Mouse (Mus musculus) left cerebral cortex, postnatal 4 days (tissue): ENCODE data around the gene Ctso. TPM values are rescaled to one million over a fixed set of nuclear protein-coding genes. Genes with fewer than 3 reads are reported as not detected.

ENCODE experiments used
- DNase-seq: peaks from one replicate; pipeline ENCODE4 v3.0.0-alpha.2; 2022
- intact Hi-C: fragments of 180-260 bp; cut with DNase I; formaldehyde crosslinking; loops from one replicate; pipeline ENCODE4 v1.15.1; 2025
- total RNA-seq, 2 experiments: library from RNA; stranded (reverse); gene quantifications; 2 replicates each; pipeline ENCODE4 v1.2.3; 2021

The Ctso gene
- total RNA-seq, 2 experiments from 2014 or later = 6.4 to 7.6 TPM

DNA sequence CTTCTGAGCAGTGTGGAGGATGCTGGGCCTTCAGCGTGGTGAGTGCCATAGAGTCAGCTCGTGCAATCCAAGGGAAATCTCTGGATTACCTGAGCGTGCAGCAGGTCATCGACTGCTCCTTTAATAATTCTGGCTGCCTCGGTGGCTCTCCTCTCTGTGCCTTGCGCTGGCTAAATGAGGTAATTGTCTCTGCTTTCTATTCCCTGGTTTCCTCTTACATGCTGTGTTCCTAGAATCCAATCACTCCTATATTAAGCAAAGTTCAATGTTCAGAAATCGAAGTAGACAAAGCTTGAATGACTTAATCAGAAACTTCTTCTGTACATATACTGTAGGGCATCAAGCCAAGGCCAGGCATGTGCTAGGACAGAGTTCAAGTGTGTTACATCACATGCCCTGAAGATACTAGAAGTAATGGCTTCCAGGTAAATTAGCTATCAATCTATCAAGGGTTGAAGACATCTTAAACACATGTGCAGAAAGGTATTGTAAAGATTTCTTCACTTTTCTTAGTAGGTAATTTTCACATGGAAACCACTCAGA lies 12.5 kb downstream of the Ctso start:
- intact Hi-C loops = no loop called here
- DNase-seq = no peak

GRCm38 (mm10) chr3:81949048-81949447 lies 16.6 kb downstream of the Ctso start:
- intact Hi-C loops = no loop called here
- no peak for DNase-seq

DNA sequence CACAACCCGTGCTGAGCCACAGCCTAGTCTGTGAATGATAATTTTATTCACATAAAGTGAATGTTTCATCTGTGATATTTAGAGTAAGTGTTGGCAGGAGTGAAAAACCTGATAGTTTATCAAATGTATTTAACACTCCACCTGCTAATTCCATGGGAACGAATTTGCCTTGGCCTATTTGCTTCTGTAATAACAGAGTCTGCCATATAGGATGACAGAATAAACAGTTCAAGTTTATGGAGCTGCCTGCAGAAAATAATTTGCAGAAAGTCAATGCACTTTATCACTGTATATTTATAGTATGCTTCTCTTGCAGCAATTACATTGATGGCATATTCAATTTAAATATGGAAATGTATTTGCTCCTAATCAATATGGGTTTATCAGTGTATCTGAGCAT lies 19.4 kb downstream of the Ctso start:
- no peak for DNase-seq
- intact Hi-C loops = no loop called here

GRCm38 (mm10) chr3:81957484-81957883 lies 25.1 kb downstream of the Ctso start:
- intact Hi-C loops = no loop called here
- no peak for DNase-seq

GRCm38 (mm10) chr3:81961336-81961735 lies 28.9 kb downstream of the Ctso start:
- intact Hi-C loops = no loop called here
- DNase-seq = no peak

GRCm38 (mm10) chr3:81963768-81964167 lies 31.4 kb downstream of the Ctso start:
- no peak for DNase-seq
- intact Hi-C loops = no loop called here

- DNase-seq = no peak
- intact Hi-C loops = no loop called here
Observed at GRCm38 (mm10) chr3:81964596-81964995, 32.2 kb downstream of the Ctso start.

- intact Hi-C loops = no loop called here
- no peak for DNase-seq
Observed at GRCm38 (mm10) chr3:81975607-81976006, 43.2 kb downstream of the Ctso start.

DNA sequence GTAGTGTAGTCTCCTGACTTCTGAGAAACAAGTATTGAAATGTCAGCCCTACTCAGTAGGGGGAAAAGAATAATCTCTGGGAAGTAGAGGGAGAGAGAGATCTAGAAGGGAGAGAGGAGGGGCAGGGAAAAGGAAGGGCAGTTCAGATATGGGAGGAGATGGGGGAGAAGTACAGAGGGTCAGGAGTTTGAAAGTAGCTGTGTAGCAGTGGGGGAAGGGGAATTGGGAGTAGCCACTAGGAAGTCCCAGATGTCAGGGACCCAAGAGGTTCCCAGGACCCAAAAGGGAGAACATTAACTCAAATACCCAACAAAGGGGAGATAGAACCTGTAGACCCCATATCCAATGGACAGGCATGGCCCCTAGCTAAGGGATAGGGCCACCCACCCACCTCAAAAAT lies 43.7 kb downstream of the Ctso start, which contains the start of gene Tdo2:
TSS of gene Tdo2 (minus strand) at position 101 of the 400 bp plus-strand sequence.
- DNase-seq = no peak
- intact Hi-C loops = no loop called here

GRCm38 (mm10) chr3:81981576-81981975 lies 49.2 kb downstream of the Ctso start:
- intact Hi-C loops = no loop called here

GRCm38 (mm10) chr3:81981990-81982389 lies 49.6 kb downstream of the Ctso start, which contains the start of gene Asic5:
Asic5 (plus strand) TSS chr3:81982290.
- no peak for DNase-seq
- intact Hi-C loops = no loop called here

More at GRCm38 (mm10) chr3:81981576-81981975, 49.2 kb downstream of the Ctso start:
- no peak for DNase-seq

DNA sequence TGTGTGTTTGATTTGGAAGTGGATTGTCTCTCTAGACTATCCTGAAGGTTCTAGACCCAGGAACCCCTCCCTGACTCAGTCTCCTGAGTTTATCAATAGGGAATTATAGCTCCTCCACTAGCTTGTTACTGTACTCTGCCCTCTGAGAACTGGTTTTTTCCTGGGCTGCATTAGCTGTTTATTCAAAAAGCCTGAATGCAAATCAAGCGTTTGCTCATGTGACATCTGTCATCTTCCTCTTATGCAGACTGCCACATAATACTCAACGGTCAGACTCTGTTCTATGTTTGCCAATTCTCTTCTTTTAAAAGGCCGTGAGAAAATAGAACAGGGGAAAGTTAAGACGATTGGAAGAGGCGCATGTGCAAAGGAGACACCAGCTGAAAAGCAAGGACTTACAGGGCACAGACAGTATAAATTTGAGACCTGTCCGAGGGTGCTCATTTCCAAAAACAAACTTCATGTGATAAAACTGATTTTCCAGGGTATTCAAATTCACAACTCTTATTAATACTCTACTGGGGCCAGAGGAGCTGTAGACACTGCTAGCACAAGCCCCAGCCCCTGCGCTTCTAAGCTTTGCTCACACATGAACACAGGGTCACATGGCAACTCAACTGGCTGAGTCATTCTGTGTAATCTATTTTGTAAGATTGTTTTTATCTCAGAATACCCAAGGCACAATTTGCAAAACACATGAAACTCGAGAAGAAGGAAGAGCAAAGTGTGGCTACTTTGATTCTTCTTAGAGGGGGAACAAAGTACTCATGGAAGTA lies 50.9 kb downstream of the Ctso start:
- intact Hi-C loops = no loop called here
- no peak for DNase-seq

GRCm38 (mm10) chr3:81985100-81985499 lies 52.7 kb downstream of the Ctso start:
- DNase-seq = no peak
- intact Hi-C loops = no loop called here

DNA sequence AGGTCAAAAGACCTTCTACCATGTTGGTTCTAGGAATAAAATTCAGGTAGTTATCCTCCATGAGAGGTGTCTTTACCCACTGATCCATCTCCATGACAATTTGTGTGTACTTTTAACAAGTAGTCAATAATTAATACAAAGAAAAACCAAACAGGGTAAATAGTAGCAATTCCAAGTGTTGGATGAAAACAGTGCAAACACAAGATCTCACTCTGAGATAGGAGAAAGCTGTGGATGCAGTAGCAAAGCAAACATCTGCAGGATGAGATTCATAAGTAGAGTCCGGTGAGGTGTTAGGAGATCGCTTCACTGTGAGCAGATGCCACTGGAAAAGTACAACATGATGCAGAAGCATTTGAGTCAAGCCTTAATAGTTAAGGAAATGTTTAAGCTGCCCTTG lies 53.7 kb downstream of the Ctso start:
- intact Hi-C loops = no loop called here
- DNase-seq = no peak

DNA sequence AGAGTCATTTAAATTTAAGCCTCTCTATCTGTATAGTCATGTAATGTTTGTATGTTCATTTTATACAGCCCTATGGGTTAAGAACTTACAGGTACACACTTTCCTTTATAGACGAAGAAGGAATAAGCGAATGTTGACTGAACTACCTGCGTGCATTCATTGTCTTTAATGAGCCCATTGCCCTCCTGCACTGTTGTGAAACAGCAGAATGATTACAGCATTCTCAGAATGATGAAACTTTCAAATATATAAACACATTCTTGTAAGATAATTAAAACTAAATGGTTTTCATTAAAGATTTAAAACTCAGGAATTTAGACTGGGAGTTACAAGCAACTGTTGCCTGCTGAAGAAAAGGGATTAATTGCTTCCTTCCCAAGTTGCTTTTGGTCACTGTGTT lies 55.2 kb downstream of the Ctso start:
- intact Hi-C loops = no loop called here
- no peak for DNase-seq

DNA sequence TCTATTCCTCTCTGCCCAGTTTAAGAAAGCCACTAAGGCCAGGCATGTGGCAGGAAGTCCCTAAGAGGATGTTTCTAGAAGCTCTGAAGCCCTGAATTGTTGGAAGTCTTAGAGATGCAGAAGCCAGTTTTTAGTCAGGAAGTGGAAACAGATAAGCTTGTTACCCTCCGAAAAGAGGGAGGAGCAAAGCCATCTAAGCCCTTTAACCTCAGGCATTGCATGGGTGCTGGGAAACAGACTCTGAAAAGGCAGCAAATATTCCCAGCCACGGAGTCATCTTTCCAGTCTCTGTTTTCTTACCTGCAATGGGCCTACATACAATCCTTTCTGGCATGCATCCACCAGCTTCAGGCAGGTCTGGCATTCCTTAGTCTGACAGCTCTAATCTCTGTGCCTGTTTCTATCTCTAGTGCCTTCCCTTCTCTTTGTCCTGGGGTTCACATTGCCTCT lies 57.3 kb downstream of the Ctso start:
- intact Hi-C loops = no loop called here
- no peak for DNase-seq

DNA sequence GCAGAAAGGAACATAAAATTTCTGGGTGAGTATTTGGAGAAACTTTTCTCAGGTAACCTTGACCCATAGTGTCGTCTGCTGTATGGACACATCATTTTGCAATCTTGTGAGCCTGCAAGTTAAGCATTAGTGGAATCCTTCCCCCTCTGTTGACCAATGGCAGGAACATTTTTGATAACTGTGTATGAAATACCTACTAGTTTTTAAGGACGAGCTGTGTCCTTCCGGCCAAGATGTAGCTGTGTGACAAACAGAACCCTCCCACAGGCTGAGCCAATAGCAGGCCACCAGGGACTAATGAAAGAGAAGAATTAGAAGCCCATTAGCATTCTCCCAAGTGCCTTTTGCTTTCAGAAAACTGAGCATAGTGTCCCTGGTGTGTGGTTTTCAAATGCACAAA lies 58.1 kb downstream of the Ctso start:
- intact Hi-C loops = no loop called here
- DNase-seq = no peak

GRCm38 (mm10) chr3:81995371-81995770 lies 63.0 kb downstream of the Ctso start:
- DNase-seq = no peak
- intact Hi-C loops = no loop called here

GRCm38 (mm10) chr3:81995988-81996387 lies 63.6 kb downstream of the Ctso start:
- peak; percentile 14 for DNase-seq
- intact Hi-C loops = no loop called here
